Mouse (Mus musculus) CH12.LX (cell line): ENCODE measurements around the gene Tbc1d16.

Source experiments
- CTCF ChIP-seq, 2 experiments: IDR thresholded peaks in 1 of 2; conservative IDR thresholded peaks in 1 of 2; 2 replicates each; pipeline ENCODE4 v1.5.1; 2011 to 2012; ENCODE audit warnings: low read depth in 2 of 2, low read length in 2 of 2, improper control_type of control experiment in 1 of 2, inconsistent platforms in 1 of 2, mild to moderate bottlenecking in 1 of 2, moderate library complexity in 1 of 2
- E2F4 ChIP-seq: IDR thresholded peaks from 2 replicates; pipeline ENCODE4 v1.6.1; 2011; ENCODE audit warnings: low read depth, low read length, improper control_type of control experiment; ENCODE audit not compliant: insufficient replicate concordance
- ELF1 ChIP-seq: IDR thresholded peaks from 2 replicates; pipeline ENCODE4 v1.6.1; 2014; ENCODE audit warnings: low read depth, mild to moderate bottlenecking, inconsistent platforms, low read length, improper control_type of control experiment
- MAX ChIP-seq: IDR thresholded peaks from 2 replicates; pipeline ENCODE4 v1.6.1; 2011; ENCODE audit warnings: low read length, improper control_type of control experiment
- POLR2A ChIP-seq: IDR thresholded peaks from 2 replicates; pipeline ENCODE4 v1.6.1; 2011; ENCODE audit warnings: low read depth, mild to moderate bottlenecking, improper control_type of control experiment, low read length
- SMC3 ChIP-seq: IDR thresholded peaks from 2 replicates; pipeline ENCODE4 v1.6.1; 2011; ENCODE audit warnings: low read depth, low read length, improper control_type of control experiment
- TBP ChIP-seq: conservative IDR thresholded peaks from 2 replicates; pipeline ENCODE4 v1.6.1; 2011; ENCODE audit warnings: low read depth, low read length, improper control_type of control experiment
- USF2 ChIP-seq: conservative IDR thresholded peaks from 2 replicates; pipeline ENCODE4 v1.6.1; 2011; ENCODE audit warnings: low read depth, low read length, improper control_type of control experiment

DNA sequence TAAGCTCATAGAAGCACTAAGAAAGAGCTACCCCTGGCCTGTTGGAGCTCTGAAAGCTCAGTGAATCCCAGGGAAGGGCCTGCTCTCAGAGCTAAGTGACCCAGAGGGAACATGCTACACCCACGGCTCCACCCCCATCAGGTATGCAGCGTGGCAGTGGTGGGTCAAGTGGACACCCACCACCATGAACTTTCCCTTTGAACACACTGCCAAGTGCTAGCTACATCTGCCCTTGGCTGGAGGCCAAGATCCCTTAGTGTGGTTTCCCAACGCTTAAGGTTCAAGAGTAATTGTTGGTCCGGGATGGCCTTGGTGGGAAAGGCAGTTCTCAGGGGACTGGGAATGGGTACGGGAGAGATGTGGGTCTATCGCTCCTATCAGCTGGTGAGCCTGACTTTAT lies 39.9 kb downstream of the Tbc1d16 start:
- no peak for TF ChIP-seq ELF1
- no peak for TF ChIP-seq MAX
- TF ChIP-seq CTCF (conservative IDR thresholded peaks at IDR 0.05 in 1 of 2, IDR thresholded peaks at IDR 0.05 in 1 of 2; ENCODE audit: low read depth in 2 of 2, low read length in 2 of 2) = no peak
- no peak for TF ChIP-seq TBP
- no peak for TF ChIP-seq SMC3
- TF ChIP-seq USF2 = no peak
- no peak for TF ChIP-seq E2F4
- no peak for TF ChIP-seq POLR2A
